Mouse (Mus musculus) monocyte, adult 2 months (primary cell): ENCODE results near the gene Gm21190.
"Not testable (repeated sequence)": the region's sequence is repeated elsewhere in the genome, so short reads cannot be mapped to it uniquely, and the experiment has no call there.

Source experiments
- DNase-seq, 2 experiments: peaks; one replicate each; pipeline ENCODE4 v3.0.0; 2022; ENCODE audit warnings: low spot score in 2 of 2, low read depth in 1 of 2

Gm21190 gene

DNA sequence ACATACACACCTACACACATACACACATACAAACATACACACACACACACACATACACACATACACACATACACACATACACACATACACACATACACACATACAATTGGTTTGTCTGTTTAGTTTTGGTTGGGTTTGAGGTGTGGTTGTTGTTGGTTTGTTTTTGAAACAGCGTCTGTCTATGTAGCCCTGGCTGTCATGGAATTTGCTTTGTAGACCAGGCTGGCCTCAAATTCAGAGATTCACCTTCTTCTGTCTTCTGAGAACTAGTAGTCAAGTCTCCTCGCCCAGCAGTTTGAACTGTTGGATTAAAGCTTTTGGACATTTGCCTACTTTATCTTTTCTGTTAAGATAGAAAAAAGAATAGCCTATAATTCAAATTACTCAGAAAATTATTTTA lies 38.1 kb downstream of the Gm21190 start:
- DNase-seq = not testable (repeated sequence)

GRCm38 (mm10) chr5:15488743-15489142 lies 40.3 kb downstream of the Gm21190 start:
- DNase-seq = no peak

DNA sequence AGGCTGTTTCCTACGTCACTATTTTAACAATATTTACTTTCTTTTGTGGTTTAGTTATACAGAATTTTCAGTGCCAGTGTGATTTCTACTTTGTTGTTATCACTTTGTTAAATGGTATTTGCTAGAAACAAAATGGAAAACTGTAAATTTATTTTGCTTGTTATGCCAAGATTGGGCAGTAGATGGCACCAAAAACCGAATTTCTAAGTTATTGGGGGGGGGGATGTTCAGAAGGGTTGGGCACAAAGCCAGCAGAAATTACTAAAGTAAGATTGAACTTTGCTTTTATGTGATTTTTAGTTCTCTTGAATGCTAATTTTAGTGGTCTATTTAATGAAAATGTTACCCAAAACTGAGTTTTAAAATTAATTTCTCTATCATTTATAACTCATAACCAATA lies 44.4 kb downstream of the Gm21190 start:
- DNase-seq = not testable (repeated sequence)

DNA sequence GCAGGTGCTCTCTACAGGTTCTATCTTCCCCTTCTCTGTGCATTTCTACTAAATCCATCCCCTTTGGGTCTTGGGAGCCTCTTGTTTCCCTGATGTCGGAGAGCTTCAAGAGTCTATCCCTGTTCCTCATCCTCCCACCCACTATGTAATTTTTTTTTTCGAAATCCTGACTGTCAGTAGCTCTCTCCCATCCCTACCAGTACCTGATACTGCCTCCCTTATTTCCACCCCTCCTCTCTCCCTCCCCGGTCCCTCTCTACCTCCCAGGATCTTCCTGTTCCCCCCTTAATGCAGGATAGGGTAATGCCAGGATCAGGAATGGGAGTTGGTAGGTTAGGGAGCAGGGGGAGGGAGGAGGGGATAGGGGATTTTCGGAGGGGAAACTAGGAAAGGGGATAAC lies 45.4 kb downstream of the Gm21190 start:
- DNase-seq = not testable (repeated sequence)

DNA sequence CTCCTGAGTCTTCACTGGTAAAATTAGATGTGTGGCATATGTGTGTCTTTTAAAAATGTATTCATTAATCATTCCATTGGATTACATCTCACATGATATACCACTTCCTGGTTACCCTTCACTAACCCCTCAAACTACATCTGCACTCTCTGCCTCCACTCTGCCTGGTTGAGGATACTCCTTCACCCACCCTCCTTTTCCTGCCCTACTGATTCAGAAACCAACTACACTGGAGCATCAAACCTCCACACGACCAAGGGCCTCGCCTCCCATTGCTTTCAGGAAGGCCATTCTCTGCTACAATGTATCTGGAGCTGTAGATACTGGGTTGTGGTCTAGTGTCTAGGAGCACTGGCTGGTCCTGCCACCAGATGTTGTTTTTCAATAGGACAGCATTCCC lies 46.2 kb downstream of the Gm21190 start:
- not testable (repeated sequence) for DNase-seq

DNA sequence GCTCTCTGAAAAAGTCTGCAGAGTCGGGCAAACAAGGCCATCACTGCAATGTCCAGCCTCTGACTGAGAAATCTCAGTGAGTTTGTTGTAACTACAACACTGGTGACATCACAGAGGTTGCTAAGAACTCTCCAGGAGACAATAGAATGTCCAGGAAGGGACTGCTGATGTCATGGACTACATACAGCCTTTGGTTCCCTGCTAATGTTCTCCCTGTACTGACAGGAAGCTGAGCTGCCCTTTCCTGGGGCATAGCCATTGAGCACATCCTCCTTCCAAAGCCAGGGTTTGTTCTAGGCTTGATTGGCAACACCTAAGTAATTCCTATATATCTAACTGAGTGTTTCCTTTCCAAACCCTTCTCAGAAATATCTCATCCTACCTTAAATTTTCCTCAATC lies 52.6 kb downstream of the Gm21190 start, which contains the start of gene Gm21149:
Gene Gm21149, minus strand, starts transcription at position 101 of the 400 bp plus-strand sequence.
- DNase-seq = not testable (repeated sequence)
